Mouse (Mus musculus): Measurements from ENCODE around the gene 4931409K22Rik. TPM values are rescaled to one million over a fixed set of nuclear protein-coding genes. Genes with fewer than 3 reads are reported as not detected.
A peak's percentile ranks its signal among the peaks of the same experiment; 100 is the strongest.

The 4931409K22Rik gene
- polyA plus RNA-seq, 1 experiment from 2014 or later: not detected

MicroRNAs within 50 kb of the gene (microRNA counts, 519-probe panel; counts per million panel counts)
- microRNA mmu-miR-671-3p (171 counts per million, percentile 57 among the panel's probes with 10 or more counts), microRNA mmu-miR-671-5p (171 counts per million, percentile 57 among the panel's probes with 10 or more counts)

Small RNA genes within 50 kb of the gene (microRNA-seq; reads per million reads assigned to microRNA genes)
- gene Mir671: 482 reads per million, percentile 69 among the genes with 10 or more reads in this experiment

Other genes with a start within 250 kb of the 4931409K22Rik start
- gene Kcnh2, start 205.2 kb downstream of the 4931409K22Rik start, polyA plus RNA-seq (2014; fragmentation: Nextera tagmentation; extraction: Ambion mirVana): 16.5 and 18.6 TPM in 2 replicates
- 6.1 and 6.7 TPM in 2 replicates for gene Nos3, start 192.0 kb downstream of the 4931409K22Rik start, polyA plus RNA-seq (2014; fragmentation: Nextera tagmentation; extraction: Ambion mirVana)
- 0.54 and 0.89 TPM in 2 replicates for gene Atg9b, start 164.7 kb downstream of the 4931409K22Rik start, polyA plus RNA-seq (2014; fragmentation: Nextera tagmentation; extraction: Ambion mirVana)
- gene Abcb8, start 163.1 kb downstream of the 4931409K22Rik start, polyA plus RNA-seq (2014; fragmentation: Nextera tagmentation; extraction: Ambion mirVana): 45.8 and 47.0 TPM in 2 replicates
- gene Asic3, start 143.4 kb downstream of the 4931409K22Rik start, polyA plus RNA-seq (2014; fragmentation: Nextera tagmentation; extraction: Ambion mirVana): 0.12 and 0.54 TPM in 2 replicates
- 59.1 and 64.9 TPM in 2 replicates for gene Cdk5, start 133.3 kb downstream of the 4931409K22Rik start, polyA plus RNA-seq (2014; fragmentation: Nextera tagmentation; extraction: Ambion mirVana)
- 18.0 and 18.1 TPM in 2 replicates for gene Slc4a2, start 133.0 kb downstream of the 4931409K22Rik start, polyA plus RNA-seq (2014; fragmentation: Nextera tagmentation; extraction: Ambion mirVana)
- 89.7 and 93.7 TPM in 2 replicates for gene Fastk, start 111.5 kb downstream of the 4931409K22Rik start, polyA plus RNA-seq (2014; fragmentation: Nextera tagmentation; extraction: Ambion mirVana)
- gene Tmub1, start 109.0 kb downstream of the 4931409K22Rik start, polyA plus RNA-seq (2014; fragmentation: Nextera tagmentation; extraction: Ambion mirVana): 31.5 and 33.1 TPM in 2 replicates
- gene Agap3, start 104.6 kb downstream of the 4931409K22Rik start, polyA plus RNA-seq (2014; fragmentation: Nextera tagmentation; extraction: Ambion mirVana): 61.0 and 72.0 TPM in 2 replicates
- gene Gbx1, start 29.6 kb downstream of the 4931409K22Rik start, polyA plus RNA-seq (2014; fragmentation: Nextera tagmentation; extraction: Ambion mirVana): 0.92 and 1.3 TPM in 2 replicates
- 0.38 TPM in 1 of 2 replicates, not detected in the other for gene Asb10, start 15.8 kb downstream of the 4931409K22Rik start, polyA plus RNA-seq (2014; fragmentation: Nextera tagmentation; extraction: Ambion mirVana)
- gene Abcf2, start 20.7 kb upstream of the 4931409K22Rik start, polyA plus RNA-seq (2014; fragmentation: Nextera tagmentation; extraction: Ambion mirVana): 136 and 147 TPM in 2 replicates
- 10.3 and 13.0 TPM in 2 replicates for gene Chpf2, start 29.9 kb upstream of the 4931409K22Rik start, polyA plus RNA-seq (2014; fragmentation: Nextera tagmentation; extraction: Ambion mirVana)
- gene Smarcd3, start 67.6 kb upstream of the 4931409K22Rik start, polyA plus RNA-seq (2014; fragmentation: Nextera tagmentation; extraction: Ambion mirVana): 43.7 and 49.3 TPM in 2 replicates
- gene Nub1, start 128.7 kb upstream of the 4931409K22Rik start, polyA plus RNA-seq (2014; fragmentation: Nextera tagmentation; extraction: Ambion mirVana): 40.5 and 41.8 TPM in 2 replicates
- 14.2 and 16.9 TPM in 2 replicates for gene Wdr86, start 173.9 kb upstream of the 4931409K22Rik start, polyA plus RNA-seq (2014; fragmentation: Nextera tagmentation; extraction: Ambion mirVana)
- gene Crygn, start 201.2 kb upstream of the 4931409K22Rik start, polyA plus RNA-seq (2014; fragmentation: Nextera tagmentation; extraction: Ambion mirVana): not detected in 2 replicates